Mouse (Mus musculus) myocyte (in vitro differentiated cells): ENCODE measurements around the gene Fbxw5. TPM values are rescaled to one million over a fixed set of nuclear protein-coding genes. Genes with fewer than 3 reads are reported as not detected.

Source experiments
- H3K27me3 ChIP-seq: one replicate; pipeline ENCODE4 v1.6.1; 2011; ENCODE audit not compliant: control insufficient read depth, insufficient read depth, insufficient read length
- H3K36me3 ChIP-seq: one replicate; pipeline ENCODE4 v1.6.1; 2011; ENCODE audit not compliant: control insufficient read depth, insufficient read depth
- H3K4me2 ChIP-seq: one replicate; pipeline ENCODE4 v1.6.1; 2011; ENCODE audit warnings: low read depth, control low read depth
- H3K4me3 ChIP-seq: one replicate; pipeline ENCODE4 v1.5.1; 2011; ENCODE audit warnings: mild to moderate bottlenecking, control low read depth, moderate library complexity
- H3K79me2 ChIP-seq: one replicate; pipeline ENCODE4 v1.6.1; 2011; ENCODE audit not compliant: control insufficient read depth, insufficient read depth
- H3ac ChIP-seq: one replicate; pipeline ENCODE4 v1.6.1; 2011; ENCODE audit not compliant: control insufficient read depth, insufficient read length
- CEBPB ChIP-seq: IDR thresholded peaks from 2 replicates; pipeline ENCODE4 v1.6.1; 2011; ENCODE audit warnings: mild to moderate bottlenecking, moderate library complexity; ENCODE audit not compliant: poor library complexity, insufficient read depth, severe bottlenecking
- E2F4 ChIP-seq: IDR thresholded peaks from one replicate; pipeline ENCODE4 v1.6.1; 2011; ENCODE audit warnings: mild to moderate bottlenecking, control low read depth, moderate library complexity; ENCODE audit not compliant: insufficient read depth
- MAX ChIP-seq: IDR thresholded peaks from one replicate; pipeline ENCODE4 v1.6.1; 2011; ENCODE audit warnings: low read depth, mild to moderate bottlenecking, control low read depth
- MYOD1 ChIP-seq, 3 experiments: IDR thresholded peaks; one replicate each; pipeline ENCODE4 v1.6.1; 2011; ENCODE audit warnings: control low read depth in 2 of 3, low read depth in 2 of 3, mild to moderate bottlenecking in 2 of 3, moderate library complexity in 1 of 3; ENCODE audit not compliant: insufficient read length in 2 of 3, control insufficient read depth in 1 of 3
- MYOG ChIP-seq, 3 experiments: IDR thresholded peaks; one replicate each; pipeline ENCODE4 v1.6.1; 2011; ENCODE audit warnings: control low read depth in 2 of 3, low read depth in 2 of 3, mild to moderate bottlenecking in 2 of 3; ENCODE audit not compliant: insufficient read length in 2 of 3, control insufficient read depth in 1 of 3, insufficient read depth in 1 of 3
- POLR2A ChIP-seq: IDR thresholded peaks from one replicate; pipeline ENCODE4 v1.6.1; 2011; ENCODE audit warnings: low read depth, mild to moderate bottlenecking, control low read depth, moderate library complexity; ENCODE audit not compliant: insufficient read length
- POLR2AphosphoS2 ChIP-seq: IDR thresholded peaks from one replicate; pipeline ENCODE4 v1.6.1; 2011; ENCODE audit warnings: low read depth, control low read depth; ENCODE audit not compliant: insufficient read length
- REST ChIP-seq: IDR thresholded peaks from one replicate; pipeline ENCODE4 v1.6.1; 2011; ENCODE audit warnings: mild to moderate bottlenecking, control low read depth, moderate library complexity; ENCODE audit not compliant: insufficient read depth, insufficient read length
- SRF ChIP-seq: IDR thresholded peaks from one replicate; pipeline ENCODE4 v1.6.1; 2011; ENCODE audit warnings: low read depth; ENCODE audit not compliant: control insufficient read depth, insufficient read length
- TCF12 ChIP-seq: IDR thresholded peaks from one replicate; pipeline ENCODE4 v1.6.1; 2011; ENCODE audit warnings: mild to moderate bottlenecking, control low read depth; ENCODE audit not compliant: poor library complexity, insufficient read depth, severe bottlenecking
- TCF3 ChIP-seq: IDR thresholded peaks from one replicate; pipeline ENCODE4 v1.6.1; 2011; ENCODE audit warnings: low read depth, control low read depth; ENCODE audit not compliant: insufficient read length
- USF1 ChIP-seq: IDR thresholded peaks from one replicate; pipeline ENCODE4 v1.6.1; 2011; ENCODE audit warnings: low read depth, mild to moderate bottlenecking, control low read depth, moderate library complexity
- polyA plus RNA-seq: library from polyadenylated mRNA; unstranded; fragments of >200 nt; fragmentation: generic; extraction: Trizol; gene quantifications from one replicate; pipeline ENCODE4 v1.2.1, GENCODE M21; 2012; ENCODE audit warnings: missing spikeins

The Fbxw5 gene
- 53.6 TPM for polyA plus RNA-seq

DNA sequence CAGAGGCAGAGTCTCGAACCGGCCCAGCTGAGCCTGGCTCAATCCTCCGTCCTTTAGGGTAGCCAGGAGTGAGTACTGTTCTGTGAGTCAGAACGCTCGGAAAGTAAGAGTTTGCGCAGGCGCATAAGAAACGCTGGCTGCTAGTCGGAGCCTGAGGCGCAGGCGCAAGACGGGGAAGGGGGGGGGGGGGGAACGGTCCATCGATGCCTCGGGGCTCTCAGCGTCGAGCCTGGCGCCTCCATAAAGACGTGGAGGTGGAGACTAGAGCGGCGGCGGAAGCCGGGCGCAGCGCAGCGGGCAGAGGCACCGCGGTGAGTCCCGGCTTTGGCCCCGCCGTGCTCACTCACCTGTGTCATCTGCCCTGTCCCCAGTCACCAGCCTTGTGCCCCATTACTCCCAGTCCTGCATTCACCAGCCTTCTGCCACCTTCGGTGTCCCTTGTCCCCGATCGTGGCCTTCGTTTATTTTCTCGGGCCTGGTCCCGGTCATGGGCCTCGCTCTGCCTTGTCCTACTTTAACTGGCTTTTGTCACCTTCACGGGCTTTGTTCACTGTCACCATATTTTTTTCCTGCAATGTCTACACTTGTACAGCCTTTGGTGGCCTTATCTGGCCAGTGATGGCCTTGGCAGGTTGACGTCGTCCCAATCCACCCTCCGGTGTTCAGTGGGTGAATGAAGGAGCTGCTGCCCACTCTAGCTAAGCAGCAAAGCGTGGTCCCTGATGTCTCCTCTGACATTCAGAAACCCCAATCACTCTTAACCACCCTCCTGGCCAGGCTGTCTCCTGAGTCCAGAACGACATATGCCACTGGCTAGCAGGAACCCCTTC is at the start of gene Fbxw5:
Fbxw5 (plus strand) TSS at position 175 of the 830 bp plus-strand sequence.
- Histone ChIP-seq H3K79me2 (peaks cover 15% of the 10 kb centered on the region), H3K27me3 (no peaks in the 10 kb centered on the region), H3K4me3 (peak within 1 kb of the TSS; percentile 74), H3K36me3 (peaks cover 2% of the 10 kb centered on the region), H3K4me2 (peak within 1 kb of the TSS; percentile 91), H3ac (peak within 1 kb of the TSS; percentile 56)
- TF ChIP-seq MAX (no peak), POLR2A (peak; percentile 97), POLR2AphosphoS2 (peak; percentile 97), MYOD1 (IDR thresholded peaks at IDR 0.05; ENCODE audit: control insufficient read depth in 1 of 3, insufficient read length in 2 of 3, low read depth in 2 of 3) (peak in 1 of 3 experiments; percentile 15)

DNA sequence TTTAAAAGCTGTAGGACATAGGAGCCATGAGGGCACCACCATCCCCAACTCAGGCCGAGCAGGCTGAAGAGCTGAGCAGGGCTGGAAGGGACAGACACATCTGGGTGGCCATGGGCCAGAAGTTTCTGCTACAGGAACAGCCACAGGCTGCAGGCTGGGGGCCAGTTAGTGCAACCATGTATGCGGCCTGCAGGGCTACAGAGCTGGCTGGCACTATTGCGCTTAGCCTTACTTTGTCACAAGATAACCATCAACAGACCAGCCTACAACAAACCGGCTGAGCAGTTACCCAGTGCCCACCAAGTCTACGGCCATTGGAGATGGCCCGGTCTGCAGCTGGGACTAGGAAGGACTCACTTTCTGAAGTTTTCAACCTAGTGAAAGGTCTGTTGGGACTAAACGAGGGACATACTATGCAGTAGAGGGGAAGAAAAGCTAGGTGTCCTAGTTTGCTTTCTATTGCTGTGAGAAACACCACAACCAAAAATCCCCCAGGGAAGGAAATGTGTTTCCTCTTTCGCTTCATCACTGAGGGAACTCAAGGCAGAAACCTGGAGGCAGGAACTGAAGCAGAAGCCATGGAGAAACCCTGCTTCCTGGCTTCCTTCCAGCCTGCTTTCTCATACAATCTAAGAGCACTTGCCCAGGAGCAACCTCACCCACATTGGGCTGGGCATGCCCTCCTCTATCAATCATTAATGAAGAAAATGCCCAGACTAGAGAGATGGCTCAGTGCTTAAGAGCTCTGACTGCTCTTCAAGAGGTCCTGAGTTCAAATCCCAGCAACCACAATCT is 49.5 kb upstream of the Fbxw5 start:
- Histone ChIP-seq H3K27me3 (no peaks in the 10 kb centered on the region), H3K4me3 (no peak overlapping the region), H3K79me2 (no peaks in the 10 kb centered on the region), H3ac (no peak overlapping the region), H3K4me2 (no peak overlapping the region), H3K36me3 (no peaks in the 10 kb centered on the region)
- TF ChIP-seq POLR2A (no peak), TCF3 (no peak), MAX (no peak), TCF12 (no peak), E2F4 (no peak), POLR2AphosphoS2 (no peak), REST (no peak)

DNA sequence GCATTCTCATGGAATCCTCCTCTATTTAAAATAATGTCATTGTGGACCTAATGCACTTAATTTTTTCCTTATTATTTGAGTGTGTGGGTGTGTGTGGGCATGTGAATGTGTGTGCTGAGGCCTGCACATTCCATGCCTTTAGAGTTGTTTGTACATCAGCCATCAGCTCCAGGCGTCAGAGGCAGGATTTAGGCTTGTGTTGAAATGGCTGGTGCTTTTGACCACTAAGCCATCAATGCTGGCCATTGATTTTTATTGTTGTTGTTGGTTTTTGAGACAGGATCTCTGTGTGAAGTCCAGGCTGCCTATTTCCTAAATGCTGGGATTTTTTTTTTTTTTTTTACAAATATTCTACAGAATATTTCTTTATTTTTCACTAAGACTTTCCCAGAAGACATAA is 47.6 kb upstream of the Fbxw5 start:
- Histone ChIP-seq H3K36me3 (no peaks in the 10 kb centered on the region), H3K27me3 (no peaks in the 10 kb centered on the region), H3K4me3 (no peak overlapping the region), H3ac (no peak overlapping the region), H3K79me2 (no peaks in the 10 kb centered on the region), H3K4me2 (no peak overlapping the region)
- TF ChIP-seq USF1 (no peak), MAX (no peak), MYOG (IDR thresholded peaks at IDR 0.05; ENCODE audit: control insufficient read depth in 1 of 3, insufficient read depth in 1 of 3, insufficient read length in 2 of 3, low read depth in 2 of 3) (no peak), E2F4 (no peak), POLR2A (no peak), TCF3 (no peak), POLR2AphosphoS2 (no peak), CEBPB (no peak), SRF (no peak), TCF12 (no peak)

DNA sequence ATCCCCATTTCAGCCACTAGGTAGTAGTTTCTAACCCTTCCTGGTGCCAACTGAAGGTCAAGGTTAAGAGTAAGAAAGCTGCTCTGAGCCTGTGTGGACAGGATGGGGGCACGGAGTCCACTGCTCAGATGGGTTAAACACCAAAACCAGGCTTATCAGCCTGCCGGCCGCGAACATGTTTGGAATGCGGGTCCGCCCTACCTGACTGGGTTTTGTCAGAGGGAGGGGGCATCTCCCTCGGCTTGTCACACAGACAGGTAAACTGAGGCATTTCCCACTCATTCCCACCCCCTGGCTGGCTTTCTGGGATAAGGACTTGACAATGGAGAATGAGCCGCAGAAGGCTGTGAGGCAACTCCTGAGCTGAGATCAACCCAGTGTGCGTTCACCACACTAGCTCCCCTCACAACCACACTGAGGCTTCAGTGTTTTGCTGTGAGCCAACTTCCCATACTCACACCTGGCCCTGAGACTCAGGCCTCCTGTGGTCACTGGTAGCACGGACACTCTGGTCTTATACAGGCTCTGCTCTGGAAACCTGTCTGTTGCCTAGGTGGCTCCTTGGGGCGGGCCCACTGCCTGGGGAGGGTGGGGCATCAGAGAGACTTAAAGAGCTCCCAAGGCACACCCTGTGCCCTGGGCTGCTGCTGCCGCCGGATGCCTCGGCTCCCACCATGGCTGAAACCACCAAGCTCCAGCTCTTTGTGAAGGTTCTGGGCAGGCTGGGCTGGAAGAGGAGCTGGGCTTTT is 44.2 kb upstream of the Fbxw5 start, which contains the start of gene Clic3:
Clic3 (plus strand) TSS at position 634 of the 749 bp plus-strand sequence.
- H3K79me2 ChIP-seq, result no peaks in the 10 kb centered on the region
- H3ac ChIP-seq, result no peak within 1 kb of the TSS
- H3K36me3 ChIP-seq, result no peaks in the 10 kb centered on the region
- peak within 1 kb of the TSS; percentile 53 for H3K4me2 ChIP-seq
- TF ChIP-seq USF1 (no peak), POLR2A (peak; percentile 15), MYOD1 (IDR thresholded peaks at IDR 0.05; ENCODE audit: control insufficient read depth in 1 of 3, insufficient read length in 2 of 3, low read depth in 2 of 3) (no peak)
- H3K27me3 ChIP-seq, result no peaks in the 10 kb centered on the region
- no peak within 1 kb of the TSS for H3K4me3 ChIP-seq
